Mouse (Mus musculus) hindbrain, embryonic 11.5 days (tissue): ENCODE results near the gene Ccdc51. TPM values are rescaled to one million over a fixed set of nuclear protein-coding genes. Genes with fewer than 3 reads are reported as not detected.

ENCODE experiments used
- ATAC-seq: fragments of 200-750 bp; cut with Nextera tagmentation; 2 replicates; pipeline ENCODE4 v1.8.0; 2017; ENCODE audit warnings: mild to moderate bottlenecking, moderate TSS enrichment, moderate library complexity; ENCODE audit not compliant: low FRiP score
- DNase-seq: peaks from one replicate; pipeline ENCODE4 v3.0.0-alpha.2; 2015; ENCODE audit warnings: low spot score
- H3K27ac ChIP-seq: fragments of 300-500 bp; sonication (generic); 2 replicates; pipeline ENCODE4 v1.5.1; 2014; ENCODE audit warnings: mild to moderate bottlenecking, low read depth, low read length
- H3K27me3 ChIP-seq: fragments of 300-500 bp; sonication (generic); 2 replicates; pipeline ENCODE4 v1.6.1; 2014; ENCODE audit warnings: mild to moderate bottlenecking, low read length, moderate library complexity, mixed read lengths; ENCODE audit not compliant: control insufficient read depth, insufficient read depth
- H3K36me3 ChIP-seq: fragments of 300-500 bp; sonication (generic); 2 replicates; pipeline ENCODE4 v1.6.1; 2014; ENCODE audit warnings: mild to moderate bottlenecking, low read length, moderate library complexity, mixed read lengths; ENCODE audit not compliant: control insufficient read depth, insufficient read depth
- H3K4me1 ChIP-seq: fragments of 300-500 bp; sonication (generic); replicated peaks from 2 replicates; pipeline ENCODE4 v1.6.1; 2014; ENCODE audit warnings: low read length, mixed read lengths; ENCODE audit not compliant: control insufficient read depth, insufficient read depth
- H3K4me2 ChIP-seq: fragments of 300-500 bp; sonication (generic); replicated peaks from 2 replicates; pipeline ENCODE4 v1.6.1; 2014; ENCODE audit warnings: mild to moderate bottlenecking, low read depth, low read length
- H3K4me3 ChIP-seq: fragments of 300-500 bp; sonication (generic); 2 replicates; pipeline ENCODE4 v1.5.1; 2014; ENCODE audit warnings: low read depth, low read length
- H3K9ac ChIP-seq: fragments of 300-500 bp; sonication (generic); 2 replicates; pipeline ENCODE4 v1.6.1; 2014; ENCODE audit warnings: low read depth, low read length
- H3K9me3 ChIP-seq: fragments of 300-500 bp; sonication (generic); 2 replicates; pipeline ENCODE4 v1.6.1; 2016; ENCODE audit warnings: low read length; ENCODE audit not compliant: control insufficient read depth
- WGBS: fragments of 180-500 bp; shearing (Covaris S2); extraction: QIAGEN DNeasy Blood & Tissue Kit; methylation state at CpG from one replicate; pipeline ENCODE4 v1.1.7; 2014; 5-methylcytosine and 5-hydroxymethylcytosine counted together
- polyA plus RNA-seq: library from polyadenylated mRNA; unstranded; fragments of >200 nt; fragmentation: Nextera tagmentation; extraction: Ambion mirVana; gene quantifications from 2 replicates; pipeline ENCODE4 v1.2.1, GENCODE M21; 2014

Ccdc51 gene
- polyA plus RNA-seq = 11.0 and 12.3 TPM in 2 replicates

- Histone ChIP-seq H3K4me1 (peaks cover 6% of the 10 kb centered on the region; the same call in 1 of the 2 replicates), H3K9me3 (no peaks in the 10 kb centered on the region), H3K4me3 (peak within 1 kb of the TSS; percentile 84), H3K4me2 (peak within 1 kb of the TSS; percentile 76), H3K36me3 (no peaks in the 10 kb centered on the region), H3K27ac (peak within 1 kb of the TSS; percentile 72), H3K9ac (peak within 1 kb of the TSS; percentile 80), H3K27me3 (no peaks in the 10 kb centered on the region)
- WGBS = under 1% methylated on average over 37 of the region's 37 CpGs
- ATAC-seq = peak; percentile 97
- DNase-seq = peak; percentile 84
These were observed at the start of gene Ccdc51, which contains the start of gene Tma7 for GRCm38 (mm10) chr9:109082124-109082800. Ccdc51 (plus strand) TSS chr9:109082493. Tma7 (minus strand) TSS chr9:109082587.

- Histone ChIP-seq H3K4me2 (peak within 1 kb of the TSS; percentile 59), H3K4me3 (peak within 1 kb of the TSS; percentile 43), H3K4me1 (no peaks in the 10 kb centered on the region; the same call in 1 of the 2 replicates), H3K9me3 (no peaks in the 10 kb centered on the region), H3K27me3 (no peaks in the 10 kb centered on the region), H3K36me3 (no peaks in the 10 kb centered on the region), H3K27ac (no peak within 1 kb of the TSS), H3K9ac (peak within 1 kb of the TSS; percentile 61)
- ATAC-seq (peak; percentile 89), DNase-seq (peak; percentile 81)
- under 1% methylated on average over 38 of the region's 40 CpGs for WGBS
These were observed 44.0 kb upstream of the Ccdc51 start, which contains the start of gene Shisa5 for GRCm38 (mm10) chr9:109038086-109038895. Shisa5 (plus strand) TSS chr9:109038565.

GRCm38 (mm10) chr9:109038901-109039364 is 43.4 kb upstream of the Ccdc51 start:
- Histone ChIP-seq H3K9me3 (no peaks in the 10 kb centered on the region), H3K9ac (peak overlapping the region; percentile 61), H3K4me3 (peak overlapping the region; percentile 43), H3K27ac (no peak overlapping the region), H3K4me1 (no peaks in the 10 kb centered on the region; the same call in 1 of the 2 replicates), H3K36me3 (no peaks in the 10 kb centered on the region), H3K27me3 (no peaks in the 10 kb centered on the region), H3K4me2 (peak overlapping the region; percentile 59)
- ATAC-seq = no peak
- 18% methylated on average over 8 of the region's 8 CpGs for WGBS
- DNase-seq = peak; percentile 9

- Histone ChIP-seq H3K4me1 (no peaks in the 10 kb centered on the region; the same call in 1 of the 2 replicates), H3K4me2 (no peak overlapping the region), H3K9ac (no peak overlapping the region), H3K9me3 (no peaks in the 10 kb centered on the region), H3K36me3 (no peaks in the 10 kb centered on the region), H3K27ac (no peak overlapping the region), H3K27me3 (no peaks in the 10 kb centered on the region), H3K4me3 (no peak overlapping the region)
- ATAC-seq (no peak), DNase-seq (no peak)
- 82% methylated on average over 4 of the region's 4 CpGs for WGBS
These were observed 42.6 kb upstream of the Ccdc51 start for GRCm38 (mm10) chr9:109039681-109040080.

- Histone ChIP-seq H3K4me3 (no peak overlapping the region), H3K4me1 (no peaks in the 10 kb centered on the region; the same call in 1 of the 2 replicates), H3K27ac (no peak overlapping the region), H3K4me2 (no peak overlapping the region), H3K36me3 (no peaks in the 10 kb centered on the region), H3K9me3 (no peaks in the 10 kb centered on the region), H3K27me3 (no peaks in the 10 kb centered on the region), H3K9ac (no peak overlapping the region)
- WGBS = 87% methylated on average over 8 of the region's 8 CpGs
- ATAC-seq = no peak
- DNase-seq = no peak
These were observed 42.1 kb upstream of the Ccdc51 start for GRCm38 (mm10) chr9:109040216-109040615.

- no peaks in the 10 kb centered on the region for H3K27me3 ChIP-seq
- H3K9me3 ChIP-seq = no peaks in the 10 kb centered on the region
- H3K4me3 ChIP-seq = no peak overlapping the region
- H3K36me3 ChIP-seq = no peaks in the 10 kb centered on the region
- no peak overlapping the region for H3K4me2 ChIP-seq
- H3K9ac ChIP-seq = no peak overlapping the region
- no peak overlapping the region for H3K27ac ChIP-seq
- DNase-seq = no peak
- ATAC-seq = no peak
- 71% methylated on average over 6 of the region's 6 CpGs for WGBS
- H3K4me1 ChIP-seq = no peaks in the 10 kb centered on the region; the same call in 1 of the 2 replicates
These were observed 41.4 kb upstream of the Ccdc51 start for GRCm38 (mm10) chr9:109040906-109041305.

- no peaks in the 10 kb centered on the region for H3K27me3 ChIP-seq
- H3K4me1 ChIP-seq = no peaks in the 10 kb centered on the region; the same call in 1 of the 2 replicates
- ATAC-seq (no peak), DNase-seq (no peak)
- no peak overlapping the region for H3K4me3 ChIP-seq
- no peaks in the 10 kb centered on the region for H3K36me3 ChIP-seq
- no peaks in the 10 kb centered on the region for H3K9me3 ChIP-seq
- no peak overlapping the region for H3K4me2 ChIP-seq
- H3K9ac ChIP-seq = no peak overlapping the region
- H3K27ac ChIP-seq = no peak overlapping the region
- WGBS = 85% methylated on average over 7 of the region's 7 CpGs
These were observed 40.9 kb upstream of the Ccdc51 start for GRCm38 (mm10) chr9:109041351-109041750.

- Histone ChIP-seq H3K36me3 (no peaks in the 10 kb centered on the region), H3K4me3 (no peak overlapping the region), H3K27me3 (no peaks in the 10 kb centered on the region), H3K9ac (no peak overlapping the region), H3K4me1 (no peaks in the 10 kb centered on the region), H3K27ac (no peak overlapping the region), H3K4me2 (no peak overlapping the region), H3K9me3 (no peaks in the 10 kb centered on the region)
- ATAC-seq = no peak
- 37% methylated on average over 5 of the region's 5 CpGs for WGBS
- DNase-seq = peak; percentile 62
These were observed 36.0 kb upstream of the Ccdc51 start for GRCm38 (mm10) chr9:109046306-109046705.
